Mouse (Mus musculus) frontal cortex, postnatal 36 days (tissue): ENCODE data around the gene Twsg1.
"Not testable (repeated sequence)": the region's sequence is repeated elsewhere in the genome, so short reads cannot be mapped to it uniquely, and the experiment has no call there.

Source experiments
- DNase-seq, 2 experiments: peaks; one replicate each; pipeline ENCODE4 v3.0.0; 2022; ENCODE audit warnings: low spot score in 2 of 2

The Twsg1 gene

DNA sequence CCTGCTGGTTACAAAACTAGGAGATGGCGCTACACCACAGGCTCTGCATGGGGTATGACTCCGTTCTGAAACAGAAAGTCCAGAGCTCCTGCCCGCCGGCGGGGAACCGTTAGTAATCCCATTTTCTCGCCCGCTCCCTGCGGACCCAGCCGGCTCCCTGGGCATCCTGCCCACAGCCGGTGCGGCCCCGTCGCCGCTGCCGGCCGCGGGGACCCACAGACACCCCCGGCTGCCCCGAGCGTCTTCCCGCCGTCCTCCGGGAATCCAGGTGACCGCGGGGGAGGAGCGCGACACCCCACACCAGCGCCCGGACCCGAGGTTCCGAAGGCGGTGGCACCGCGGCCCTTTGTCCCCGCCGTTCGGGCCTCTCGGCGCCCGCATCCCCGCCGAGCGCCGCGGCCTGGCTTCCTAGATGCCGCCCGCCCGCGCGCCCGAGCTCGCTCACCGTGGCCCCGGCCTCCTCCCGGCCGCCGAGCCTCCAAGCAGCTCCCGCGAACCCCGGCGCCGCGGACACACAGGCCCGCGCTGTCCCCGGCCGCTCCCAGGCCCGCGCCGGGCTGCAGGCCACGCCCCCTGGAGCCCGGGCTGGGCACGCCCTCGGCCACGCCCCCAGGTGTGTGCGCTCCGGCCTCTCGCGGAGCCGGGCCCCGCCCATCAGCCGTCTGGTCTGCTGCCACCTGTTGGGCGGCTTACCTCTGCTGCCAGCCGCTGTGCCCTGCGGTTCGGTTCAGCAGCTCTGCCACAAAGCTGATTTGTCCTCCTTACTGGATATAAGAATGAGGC is at the start of gene Twsg1:
Gene Twsg1 (minus strand): TSS at position 605 of the 783 bp plus-strand sequence.
- peak; percentile 87 to 91 for DNase-seq

DNA sequence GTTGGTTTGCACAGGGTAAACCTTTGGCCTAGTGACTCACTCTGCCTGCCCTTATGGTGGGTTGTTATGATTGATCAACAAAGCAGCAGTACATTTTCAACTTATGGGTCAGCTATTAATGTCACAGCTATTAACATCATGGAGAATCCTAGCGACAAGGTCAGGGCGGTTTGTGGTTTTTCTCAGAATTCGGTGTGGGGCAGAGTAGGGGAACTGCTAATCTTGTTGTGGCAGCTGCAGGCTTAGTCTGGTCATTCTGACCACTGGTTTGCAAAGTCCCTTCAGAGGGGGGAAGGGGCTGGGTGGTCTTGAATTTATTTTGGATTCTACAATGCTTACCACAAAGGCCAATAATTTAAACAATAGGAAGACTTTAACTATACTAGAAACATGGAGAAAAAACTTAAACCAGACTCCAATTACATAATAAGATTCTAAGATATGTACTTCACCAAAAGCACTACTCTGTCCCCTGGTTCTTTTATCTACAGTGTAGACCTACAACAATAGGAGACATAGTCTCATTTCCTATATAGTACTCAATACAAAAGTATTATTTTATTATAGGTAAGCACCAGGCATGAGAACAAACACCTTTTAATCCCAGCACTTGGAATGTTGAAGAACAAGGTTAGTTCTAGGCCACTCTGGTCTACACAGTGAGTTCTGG is 37.3 kb upstream of the Twsg1 start:
- no peak for DNase-seq

DNA sequence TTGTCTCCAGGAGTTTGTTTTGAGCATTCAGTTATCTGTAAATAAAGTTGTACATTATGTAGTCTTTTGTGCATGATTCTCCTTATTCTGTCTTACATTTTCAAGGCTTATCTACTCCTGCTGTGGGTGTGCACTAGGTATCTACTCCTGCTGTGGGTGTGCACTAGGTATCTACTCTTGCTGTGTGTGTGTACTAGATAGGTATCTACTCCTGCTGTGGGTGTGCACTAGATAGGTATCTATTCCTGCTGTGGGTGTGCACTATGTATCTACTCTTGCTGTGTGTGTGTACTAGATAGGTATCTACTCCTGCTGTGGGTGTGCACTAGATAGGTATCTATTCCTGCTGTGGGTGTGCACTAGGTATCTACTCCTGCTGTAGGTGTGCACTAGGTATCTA is 25.7 kb upstream of the Twsg1 start:
- not testable (repeated sequence) for DNase-seq

DNA sequence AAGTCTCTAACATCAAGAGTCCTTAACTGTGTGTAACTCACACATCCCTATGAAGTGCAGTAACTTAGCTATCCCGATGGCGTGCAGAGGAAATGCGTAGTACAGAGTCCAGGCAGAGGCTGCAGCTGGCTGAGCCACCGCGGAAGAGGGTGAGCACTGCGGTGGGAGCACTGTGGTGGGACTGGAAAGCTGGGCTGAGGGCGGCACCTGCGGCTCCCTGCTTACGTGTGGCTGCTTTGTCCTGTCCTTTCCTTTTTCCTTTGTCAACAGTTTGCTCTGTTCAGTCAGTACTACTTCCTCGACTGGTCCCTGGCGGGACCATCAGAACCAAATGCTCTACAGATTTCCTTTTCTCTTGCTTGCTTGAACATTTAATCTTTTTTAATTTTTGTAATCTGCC is 16.7 kb upstream of the Twsg1 start:
- no peak for DNase-seq

DNA sequence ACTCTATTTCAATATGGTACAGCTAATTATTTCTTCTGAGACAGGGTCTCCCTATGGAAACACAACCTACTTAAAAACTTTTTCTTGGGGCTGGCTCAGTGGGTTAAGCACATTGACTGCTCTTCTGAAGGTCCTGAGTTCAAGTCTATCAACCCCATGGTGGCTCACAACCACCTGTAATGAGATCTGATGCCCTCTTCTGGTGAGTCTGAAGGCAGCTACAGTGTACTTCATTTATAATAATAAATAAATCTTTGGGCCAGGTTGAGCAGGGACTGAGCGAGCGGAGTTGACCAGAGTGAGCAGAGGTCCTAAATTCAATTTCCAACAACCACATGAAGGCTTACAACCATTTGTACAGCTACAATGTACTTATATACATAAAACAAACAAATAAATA is 11.2 kb upstream of the Twsg1 start:
- no peak for DNase-seq

DNA sequence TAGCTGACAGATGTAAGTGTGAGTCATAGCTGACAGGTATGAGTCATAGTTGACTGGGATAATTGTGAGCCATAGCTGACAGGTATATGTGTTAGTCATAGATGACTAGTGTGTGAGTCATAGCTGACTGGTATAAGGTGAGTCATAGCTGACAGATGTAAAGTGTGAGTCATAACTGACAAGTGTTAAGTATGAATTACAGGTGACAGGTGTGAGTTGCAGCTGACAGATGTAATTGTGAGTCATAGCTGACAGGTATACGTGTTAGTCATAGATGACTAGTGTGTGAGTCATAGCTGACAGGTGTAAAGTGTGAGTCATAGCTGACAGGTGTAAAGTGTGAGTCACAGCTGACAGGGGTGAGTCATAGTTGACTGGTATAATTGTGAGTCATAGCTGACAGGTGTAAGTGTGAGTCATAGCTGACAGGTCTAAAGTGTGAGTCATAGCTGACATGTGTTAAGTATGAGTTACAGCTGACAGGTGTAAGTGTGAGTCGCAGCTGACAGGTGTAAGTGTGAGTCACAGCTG is 10.6 kb upstream of the Twsg1 start:
- peak in 1 of 2 experiments; percentile 19 for DNase-seq

DNA sequence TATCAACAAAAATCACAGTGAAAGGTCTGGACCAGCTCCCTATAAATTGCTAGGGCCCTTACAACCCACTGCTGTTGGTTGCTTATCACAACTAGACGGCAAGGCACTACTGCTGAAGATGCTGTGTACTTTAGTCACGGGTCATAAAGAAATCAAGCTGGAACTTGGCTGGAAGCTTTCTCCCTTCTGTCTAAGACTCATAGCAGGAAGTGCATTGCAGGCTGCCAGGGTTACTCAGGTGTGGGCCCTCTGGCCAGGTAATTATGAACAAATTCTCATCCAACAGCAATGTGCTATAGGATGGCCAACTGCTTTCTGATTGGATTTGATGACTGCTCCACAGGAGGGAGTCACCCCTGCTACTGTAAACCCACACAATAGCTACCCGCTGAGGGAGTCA is 8.0 kb upstream of the Twsg1 start:
- no peak for DNase-seq

DNA sequence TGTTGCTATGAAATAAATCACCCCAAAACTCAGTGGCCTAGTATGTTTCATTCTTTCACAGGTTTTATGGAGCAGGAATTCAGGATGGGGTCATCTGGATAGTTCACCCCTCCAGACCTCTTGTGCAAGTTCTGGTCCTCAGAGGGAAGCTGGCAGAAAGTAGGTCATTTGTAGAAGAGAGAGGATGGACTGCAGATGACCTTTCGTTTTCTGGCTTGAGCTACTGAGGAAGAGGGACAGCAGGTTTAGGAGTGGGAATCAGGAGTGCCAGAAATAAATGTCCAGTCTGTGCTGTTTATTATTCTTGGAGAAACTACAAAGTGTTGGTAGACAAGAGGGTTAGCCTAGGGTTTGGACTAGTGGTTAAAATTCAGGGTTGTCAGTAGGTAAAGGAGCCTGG is 7.3 kb upstream of the Twsg1 start:
- DNase-seq: no peak

DNA sequence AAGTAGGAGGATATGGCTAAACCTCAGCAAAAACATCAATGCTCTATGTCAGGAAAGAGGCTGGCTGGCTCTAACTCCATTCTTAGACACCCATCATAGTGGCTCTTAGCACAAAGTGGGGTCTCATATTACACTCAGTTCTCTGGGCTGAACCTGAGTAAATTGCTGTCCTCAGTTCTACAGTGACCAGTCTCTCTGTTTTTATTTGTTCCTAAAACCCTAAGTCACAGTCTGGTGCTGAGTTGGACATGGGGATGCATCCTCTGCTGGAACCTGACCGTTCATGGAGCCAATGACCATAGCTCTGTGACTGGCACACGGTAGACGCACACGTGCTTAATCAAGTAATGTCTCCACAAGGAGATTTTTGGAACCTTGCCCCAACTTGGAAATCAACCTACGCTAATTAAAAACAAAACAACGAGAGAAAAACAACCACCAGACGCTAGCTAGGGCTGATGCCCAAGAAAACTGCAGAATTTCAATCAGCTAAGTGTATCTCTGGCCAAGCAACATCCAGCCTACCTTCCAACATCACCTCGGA is 6.8 kb upstream of the Twsg1 start:
- no peak for DNase-seq

DNA sequence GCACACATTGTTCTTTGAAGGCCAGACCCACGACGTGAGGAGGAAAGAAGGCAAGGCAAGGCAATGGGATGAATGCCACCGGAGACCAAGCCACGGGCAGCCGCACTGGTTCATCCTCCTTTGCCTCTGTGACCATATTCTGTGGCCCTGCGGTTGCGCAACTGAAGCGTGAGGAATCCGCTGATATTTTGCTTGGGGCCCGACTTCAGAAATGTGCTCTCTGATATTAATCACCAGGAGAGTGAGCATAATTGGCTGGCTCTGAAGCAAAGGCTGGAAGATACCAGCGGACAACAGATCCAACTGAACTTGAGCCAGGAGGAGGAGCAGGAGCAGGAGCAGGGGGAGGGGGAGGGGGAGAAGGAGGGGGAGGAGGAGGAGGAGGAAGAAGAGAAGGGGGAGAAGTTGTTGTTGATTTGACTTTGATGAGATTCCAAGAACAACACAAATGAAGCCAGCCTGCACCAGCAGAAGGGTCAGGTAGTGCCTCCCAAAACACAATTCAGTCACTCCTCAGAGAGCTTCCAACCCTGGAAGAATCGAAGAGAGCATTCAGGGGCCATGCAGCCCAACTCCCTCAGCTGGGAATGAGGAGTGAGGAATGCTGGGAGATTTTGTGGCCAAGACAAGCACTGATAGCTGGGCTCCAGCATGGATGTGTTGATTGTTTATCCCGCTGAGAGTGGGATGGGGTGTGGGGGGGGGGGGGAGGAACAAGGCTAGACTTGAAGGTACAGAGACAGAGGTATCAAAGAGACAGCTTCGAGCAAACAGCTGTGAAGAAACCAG is 6.2 kb upstream of the Twsg1 start:
- no peak for DNase-seq

DNA sequence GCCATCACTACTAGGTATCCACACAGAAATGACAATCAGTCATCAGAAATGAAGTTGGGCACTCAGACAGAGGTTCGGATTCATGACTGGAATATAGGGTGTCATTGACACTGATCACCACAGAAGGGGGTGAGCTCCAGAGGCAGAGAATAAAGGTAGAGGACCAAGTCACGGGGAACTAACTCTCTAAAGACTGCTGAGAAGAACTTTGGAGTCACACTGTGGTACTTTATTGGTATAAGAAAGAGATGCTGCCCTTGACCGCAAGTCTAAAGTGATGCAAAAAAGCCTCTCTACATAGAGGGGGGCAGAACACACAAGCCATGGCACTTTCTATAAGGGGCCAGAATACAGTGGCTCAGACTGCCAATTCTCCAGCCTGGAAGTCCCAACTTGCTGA is 5.1 kb upstream of the Twsg1 start:
- no peak for DNase-seq

DNA sequence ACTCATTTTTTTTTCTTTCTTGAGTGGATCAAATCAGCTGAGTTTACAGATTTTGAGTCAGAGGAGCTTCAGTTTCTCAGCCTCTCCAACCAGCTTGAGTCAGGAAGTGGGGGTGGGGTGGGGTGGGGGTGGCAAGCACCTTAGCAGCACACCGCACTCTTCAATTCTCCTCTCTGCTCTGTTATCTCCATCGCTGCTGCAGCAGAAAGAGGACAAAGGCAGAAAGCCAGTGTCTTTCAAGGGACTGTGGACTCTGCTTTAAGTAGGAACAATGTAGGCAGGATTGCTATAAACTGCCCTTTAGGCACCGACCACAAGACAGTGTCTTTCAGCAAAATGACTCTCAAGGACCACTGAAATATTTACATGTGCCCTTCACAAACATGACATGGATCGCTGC is 2.9 kb upstream of the Twsg1 start:
- no peak for DNase-seq

DNA sequence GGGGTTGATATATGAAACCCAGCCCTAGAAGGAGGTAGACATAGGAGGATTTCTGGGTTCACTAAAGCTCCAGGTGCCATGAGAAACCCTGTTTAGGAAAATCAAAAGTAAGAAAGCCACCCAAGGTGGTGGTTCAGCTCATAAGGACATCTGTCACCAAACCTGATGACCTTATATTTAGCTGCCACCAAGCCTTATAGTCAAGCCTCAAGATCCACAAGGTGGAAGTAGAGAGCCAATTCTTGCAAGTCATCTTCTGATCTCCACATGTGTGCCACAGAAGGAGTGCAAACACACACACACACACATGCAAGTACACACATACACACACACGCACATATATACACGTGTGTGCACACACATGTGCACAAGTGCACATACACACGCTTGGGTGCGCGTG is 1.1 kb upstream of the Twsg1 start:
- DNase-seq: no peak

DNA sequence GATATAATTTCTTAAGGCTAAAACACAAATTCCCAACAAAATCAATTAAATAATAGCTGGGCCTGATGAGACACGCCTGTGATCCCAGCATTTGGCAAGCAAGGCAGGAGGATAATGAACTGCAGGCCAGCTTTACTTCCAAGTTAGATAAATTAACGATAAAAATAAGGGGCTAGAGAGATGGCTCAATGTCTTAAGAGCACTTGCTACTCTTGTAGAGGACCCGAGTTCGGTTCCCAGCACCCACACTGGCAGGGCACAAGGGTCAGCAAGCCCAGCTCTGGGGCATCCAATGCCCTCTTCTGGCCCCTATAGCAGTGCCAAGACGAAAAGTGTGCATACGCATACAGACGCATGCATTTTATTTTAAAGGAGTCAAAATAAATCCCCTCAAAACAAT is 843 bp downstream of the Twsg1 start:
- DNase-seq: no peak

DNA sequence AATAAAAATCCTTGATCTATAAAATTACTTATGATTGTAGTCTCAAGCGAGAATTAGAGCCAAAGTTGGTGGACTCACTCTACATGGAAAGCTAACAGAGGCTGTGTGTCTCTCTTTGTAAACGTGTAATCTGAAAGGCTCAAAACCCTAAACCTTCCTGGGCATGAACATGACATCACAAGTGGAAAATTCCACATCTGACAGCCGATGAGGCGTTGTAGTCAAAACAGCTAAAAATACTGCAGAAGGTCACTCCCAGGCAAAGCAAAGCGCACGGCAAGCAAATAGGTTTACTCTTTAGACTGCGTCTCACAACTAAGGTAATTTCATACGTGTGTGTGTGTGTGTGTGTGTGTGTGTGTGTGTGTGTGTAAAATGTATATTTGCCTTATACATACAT is 3.7 kb downstream of the Twsg1 start:
- DNase-seq: no peak

DNA sequence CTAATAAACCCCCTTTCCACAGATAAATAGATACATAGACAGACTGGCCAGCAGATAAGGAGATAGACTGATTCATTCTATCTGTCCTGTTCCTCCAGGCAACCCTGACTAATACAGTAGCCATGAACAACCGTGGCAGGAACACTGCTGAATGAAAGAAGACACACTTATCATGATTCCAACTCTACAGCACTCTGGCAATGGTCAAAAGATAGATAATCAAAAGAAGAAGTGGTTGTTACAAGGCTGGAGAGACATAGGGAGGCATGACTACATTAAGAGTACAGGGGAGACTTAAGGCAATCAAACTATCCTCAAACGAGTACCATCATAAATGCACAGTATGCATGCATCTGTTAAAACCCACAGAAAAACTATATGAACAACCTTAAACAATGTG is 5.6 kb downstream of the Twsg1 start:
- DNase-seq: no peak

DNA sequence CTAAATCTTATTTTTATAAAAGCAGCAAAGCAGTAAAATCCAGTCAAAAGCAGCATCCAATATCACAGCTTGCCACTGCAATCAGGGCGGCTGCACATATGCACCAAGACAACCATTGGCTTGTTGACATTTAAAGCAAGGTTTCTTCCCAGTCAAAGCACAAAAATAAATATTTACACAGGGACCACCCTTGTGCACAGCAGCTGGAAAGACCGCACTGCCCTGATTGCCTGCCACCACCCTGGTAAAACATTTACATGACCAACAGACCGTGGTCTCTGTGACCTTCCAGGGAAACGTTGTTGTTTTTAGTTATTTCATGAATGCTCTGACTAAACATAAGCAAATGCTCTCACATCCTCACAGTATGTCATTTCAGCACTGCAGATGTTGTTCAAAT is 8.6 kb downstream of the Twsg1 start:
- DNase-seq: no peak

DNA sequence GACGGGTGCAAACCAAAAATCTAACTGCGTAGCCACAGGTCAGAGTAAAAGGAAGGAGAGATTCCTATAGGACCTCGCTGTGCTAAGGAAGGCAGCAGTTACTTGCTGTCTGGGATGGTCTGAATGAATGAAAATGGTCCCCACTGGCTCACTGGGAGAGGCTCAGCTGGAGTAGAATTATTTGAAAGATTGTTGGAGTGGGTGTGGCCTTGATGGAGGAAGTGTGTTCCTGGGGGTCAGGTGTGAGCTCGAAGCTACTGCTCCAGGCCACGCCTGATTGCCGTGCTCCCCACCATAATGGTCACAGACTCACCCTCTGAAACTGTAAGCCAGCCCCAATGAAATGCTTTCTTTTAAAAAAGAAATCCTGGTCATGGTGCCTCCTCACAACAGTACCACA is 9.8 kb downstream of the Twsg1 start:
- no peak for DNase-seq

DNA sequence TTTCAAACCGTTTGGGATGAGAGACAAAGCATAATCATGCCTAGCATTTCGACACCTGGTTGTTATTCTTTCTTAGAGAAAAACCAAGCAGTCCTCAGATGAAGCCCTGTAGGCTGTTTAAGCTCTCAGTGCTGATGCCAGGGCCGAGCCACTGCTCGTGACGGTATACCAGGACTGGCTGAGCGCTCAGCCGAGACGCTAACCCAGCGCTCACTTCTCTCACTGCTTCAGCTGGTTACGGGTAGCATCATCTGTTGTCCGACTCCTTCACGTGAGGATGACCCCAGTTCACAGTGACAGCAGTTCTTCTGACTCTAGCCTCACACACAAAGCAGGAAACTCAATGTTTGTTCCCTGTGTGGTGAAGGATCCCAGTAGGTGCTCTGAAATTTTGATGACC is 10.8 kb downstream of the Twsg1 start:
- DNase-seq: no peak

DNA sequence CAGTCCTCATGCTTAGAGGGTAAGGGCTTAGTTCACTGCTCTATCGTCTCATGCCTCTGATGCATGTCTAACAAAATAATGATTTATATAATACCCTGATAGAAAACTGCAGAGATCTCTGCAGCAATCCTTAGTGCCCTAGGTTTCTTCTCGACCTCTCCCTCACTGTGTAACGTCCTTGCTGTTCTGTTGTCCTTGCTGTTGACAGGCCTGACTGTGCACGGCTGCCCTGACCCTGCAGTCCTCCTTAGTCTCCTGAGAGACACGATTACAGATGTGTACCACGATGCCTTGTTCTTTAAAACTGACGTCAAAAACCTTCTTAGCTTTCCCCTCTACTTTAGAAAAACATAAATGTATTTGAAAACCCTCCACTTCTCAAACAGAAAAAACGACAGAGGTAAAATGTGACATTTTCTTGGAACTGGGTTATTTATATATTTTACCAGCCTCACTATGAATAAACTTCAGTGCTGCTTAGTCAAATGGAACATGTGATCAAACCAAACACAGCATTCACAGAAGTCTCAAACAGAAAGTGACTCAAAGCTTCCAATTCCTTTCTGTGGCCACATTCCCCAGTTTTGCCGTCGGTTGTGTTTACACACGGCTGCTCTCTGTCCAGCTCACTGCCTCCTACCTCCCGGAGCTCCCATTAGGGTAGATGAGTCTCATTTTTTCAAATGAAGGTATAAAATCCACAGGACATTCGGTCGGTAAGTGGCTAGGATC is 11.4 kb downstream of the Twsg1 start:
- DNase-seq: no peak

DNA sequence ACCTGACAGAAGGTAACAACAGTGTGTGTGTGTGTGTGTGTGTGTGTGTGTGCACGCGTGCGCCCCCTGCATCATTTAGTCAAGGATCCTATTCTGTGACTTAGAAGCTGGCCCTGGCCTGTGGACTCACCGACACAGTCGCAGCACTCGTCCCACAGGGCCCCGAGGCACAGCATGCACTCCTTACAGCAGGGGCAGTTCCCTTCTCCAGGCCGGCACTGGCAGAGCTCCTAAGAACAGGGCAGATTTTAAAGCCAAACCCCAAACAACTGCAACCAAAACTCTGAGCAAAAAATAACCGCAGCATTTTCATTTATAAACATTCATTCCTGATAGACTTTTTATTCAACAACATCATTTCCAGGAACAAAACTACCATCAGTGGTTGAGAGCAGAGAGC is 13.4 kb downstream of the Twsg1 start:
- no peak for DNase-seq

DNA sequence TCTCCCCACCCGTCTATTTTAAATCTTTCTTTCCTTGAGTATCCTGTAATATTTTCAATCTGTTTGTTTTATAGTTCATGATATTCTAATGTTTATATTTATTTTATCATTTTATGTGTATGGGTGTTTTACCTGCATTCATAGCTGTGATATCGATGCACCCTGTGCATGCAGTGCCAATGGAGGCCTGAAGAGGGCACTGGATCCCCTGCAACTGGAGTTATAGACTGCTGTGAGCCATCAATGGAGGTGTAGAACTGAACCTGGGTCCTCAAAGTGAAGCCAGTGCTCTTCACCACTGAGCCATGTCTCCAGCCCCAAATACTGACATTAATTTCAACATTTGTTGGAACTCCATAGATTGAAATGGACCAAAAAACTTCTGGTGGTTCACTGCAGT is 17.3 kb downstream of the Twsg1 start:
- no peak for DNase-seq
